Mouse (Mus musculus): ENCODE measurements at regions not wholly inside any gene's neighbourhood (a gene's known extent, or its start where the extent isn't known, plus 50 kb on each side); places are given as distances from the start of the nearest gene placed in this dataset.

GRCm38 (mm10) chr10:70842176-70842838, 186.5 kb upstream of the Phyhipl start:
- TF ChIP-seq CTCF (IDR thresholded peaks at IDR 0.05; ENCODE audit: low read depth) (no peak), EP300 (IDR thresholded peaks at IDR 0.05; ENCODE audit: low read depth) (no peak)
